8 mouse cellular contexts compared by ENCODE assay signal in genomic region chr11:69912716-69913530, GRCm38 (mm10). TPM values are rescaled to one million over a fixed set of nuclear protein-coding genes. Genes with fewer than 3 reads are reported as not detected.
DNase-seq lines count a peak whose midpoint lies in the region; ATAC-seq and TF ChIP-seq lines count a peak whose summit lies in the region.

No protein-coding gene starts in this region.

- H3K27me3 ChIP-seq in C2C12 (ENCODE audit: control insufficient read depth, insufficient read depth, insufficient read length) = no peaks in the 10 kb centered on the region
- H3K27me3 ChIP-seq in heart, postnatal 0 days (ENCODE audit: control insufficient read depth, insufficient read depth, low read length) = no peaks in the 10 kb centered on the region
- no peaks in the 10 kb centered on the region for H3K27me3 ChIP-seq in lung, embryonic 15.5 days

- peaks cover 16% of the 10 kb centered on the region for H3K4me1 ChIP-seq in heart, postnatal 0 days (ENCODE audit: control insufficient read depth, insufficient read depth)
- peaks cover 32% of the 10 kb centered on the region for H3K4me1 ChIP-seq in lung, embryonic 15.5 days

- H3K27ac ChIP-seq in heart, postnatal 0 days (ENCODE audit: low read depth) = peak overlapping the region; percentile 88
- no peak overlapping the region for H3K27ac ChIP-seq in lung, embryonic 15.5 days

- H3K36me3 ChIP-seq in C2C12 (ENCODE audit: control insufficient read depth, insufficient read depth) = peaks cover 91% of the 10 kb centered on the region
- H3K36me3 ChIP-seq in heart, postnatal 0 days (replicated peaks; ENCODE audit: control insufficient read depth, insufficient read depth, low read length) = peaks cover 79% of the 10 kb centered on the region
- peaks cover 89% of the 10 kb centered on the region for H3K36me3 ChIP-seq in lung, embryonic 15.5 days

- no peak for TF ChIP-seq EP300 in heart, postnatal 0 days (IDR thresholded peaks at IDR 0.05; ENCODE audit: low read depth)

- H3K79me2 ChIP-seq in C2C12 (ENCODE audit: control insufficient read depth, insufficient read depth) = peaks cover 40% of the 10 kb centered on the region

- TF ChIP-seq CTCF in C2C12 (IDR thresholded peaks at IDR 0.05; ENCODE audit: control insufficient read depth, insufficient read depth, insufficient read length) = no peak
- TF ChIP-seq CTCF in heart, postnatal 0 days (IDR thresholded peaks at IDR 0.05; ENCODE audit: low read depth) = no peak

- peak overlapping the region; percentile 46 for H3ac ChIP-seq in C2C12 (ENCODE audit: control insufficient read depth, insufficient read length, low read depth)

- peak; percentile 52 for DNase-seq in cerebellum, adult 9-11 months
- DNase-seq in cerebellum, postnatal 25 days = no peak
- DNase-seq in heart, postnatal 0 days (ENCODE audit: low spot score) = no peak
- DNase-seq in MN1 (ENCODE audit: low spot score) = no peak
- no peak for DNase-seq in embryo, embryonic 11 days
- DNase-seq in thymus, postnatal 36 days = no peak

- 70% methylated on average over 15 of the region's 15 CpGs for WGBS in heart, postnatal 0 days
- WGBS in lung, embryonic 15.5 days = 65% methylated on average over 15 of the region's 15 CpGs

- peak overlapping the region; percentile 55 for H3K4me3 ChIP-seq in C2C12 (ENCODE audit: insufficient read depth, poor library complexity, severe bottlenecking)
- peak overlapping the region; percentile 89; the same call in 1 of the 2 replicates for H3K4me3 ChIP-seq in heart, postnatal 0 days (ENCODE audit: low read depth, low read length)
- H3K4me3 ChIP-seq in lung, embryonic 15.5 days = peak overlapping the region; percentile 92

- no peak for ATAC-seq in heart, postnatal 0 days (ENCODE audit: insufficient read depth, low read depth)
- no peak for ATAC-seq in lung, embryonic 15.5 days (ENCODE audit: borderline replicate concordance, extremely low read depth, low FRiP score, low TSS enrichment)

- peak overlapping the region; percentile 82 for H3K9ac ChIP-seq in heart, postnatal 0 days (replicated peaks; ENCODE audit: low read depth, low read length)
- H3K9ac ChIP-seq in lung, embryonic 15.5 days = peak overlapping the region; percentile 94; the same call in 1 of the 2 replicates

- H3K79me3 ChIP-seq in C2C12 (ENCODE audit: low read depth) = peaks cover 22% of the 10 kb centered on the region

- no peaks in the 10 kb centered on the region for H3K9me3 ChIP-seq in heart, postnatal 0 days (replicated peaks; ENCODE audit: control insufficient read depth, low read length)
- no peaks in the 10 kb centered on the region for H3K9me3 ChIP-seq in lung, embryonic 15.5 days

- H3K4me2 ChIP-seq in heart, postnatal 0 days (ENCODE audit: low read depth, low read length) = peak overlapping the region; percentile 94
- H3K4me2 ChIP-seq in lung, embryonic 15.5 days = peak overlapping the region; percentile 87

TF ChIP-seq in C2C12, 6 proteins besides CTCF, POLR2A, EP300 and RAD21:
- no peak for TF ChIP-seq USF1 (IDR thresholded peaks at IDR 0.05; ENCODE audit: low read depth)

RNA-seq across cellular contexts. Expression of gene Gps2, which starts 0.8 kb away (rescaled TPM):
- polyA plus RNA-seq in C2C12 (2012; fragmentation: generic; extraction: Trizol) = 37.3 TPM
- 48.6 and 72.4 TPM in 2 replicates for total RNA-seq in heart, postnatal 0 days (2014; rRNA removed; ENCODE audit: low replicate concordance)
- 37.1 and 38.1 TPM in 2 replicates for polyA plus RNA-seq in heart, postnatal 0 days (2015; fragmentation: Nextera tagmentation; extraction: Ambion mirVana)
- 81.7 and 82.2 TPM in 2 replicates for polyA plus RNA-seq in lung, embryonic 15.5 days (2015; fragmentation: Nextera tagmentation; extraction: Ambion mirVana)

RNA-seq across cellular contexts. Expression of gene Eif5a, which starts 8.8 kb away (rescaled TPM):
- 2,142 TPM for polyA plus RNA-seq in C2C12 (2012; fragmentation: generic; extraction: Trizol)
- 469 and 504 TPM in 2 replicates for total RNA-seq in heart, postnatal 0 days (2014; rRNA removed; ENCODE audit: low replicate concordance)
- 961 and 973 TPM in 2 replicates for polyA plus RNA-seq in heart, postnatal 0 days (2015; fragmentation: Nextera tagmentation; extraction: Ambion mirVana)
- 1,673 and 1,693 TPM in 2 replicates for polyA plus RNA-seq in lung, embryonic 15.5 days (2015; fragmentation: Nextera tagmentation; extraction: Ambion mirVana)

RNA-seq across cellular contexts. Expression of gene Neurl4, which starts 12.1 kb away (rescaled TPM):
- 38.4 TPM for polyA plus RNA-seq in C2C12 (2012; fragmentation: generic; extraction: Trizol)
- total RNA-seq in heart, postnatal 0 days (2014; rRNA removed; ENCODE audit: low replicate concordance) = 39.2 and 59.5 TPM in 2 replicates
- 3.6 and 4.5 TPM in 2 replicates for polyA plus RNA-seq in heart, postnatal 0 days (2015; fragmentation: Nextera tagmentation; extraction: Ambion mirVana)
- polyA plus RNA-seq in lung, embryonic 15.5 days (2015; fragmentation: Nextera tagmentation; extraction: Ambion mirVana) = 7.1 and 8.0 TPM in 2 replicates

RNA-seq across cellular contexts. Expression of gene 2810408A11Rik, which starts 12.1 kb away (rescaled TPM):
- polyA plus RNA-seq in C2C12 (2012; fragmentation: generic; extraction: Trizol) = 2.4 TPM
- 1.8 and 6.3 TPM in 2 replicates for total RNA-seq in heart, postnatal 0 days (2014; rRNA removed; ENCODE audit: low replicate concordance)
- polyA plus RNA-seq in heart, postnatal 0 days (2015; fragmentation: Nextera tagmentation; extraction: Ambion mirVana) = 2.8 and 3.9 TPM in 2 replicates
- 11.9 and 13.0 TPM in 2 replicates for polyA plus RNA-seq in lung, embryonic 15.5 days (2015; fragmentation: Nextera tagmentation; extraction: Ambion mirVana)

RNA-seq across cellular contexts. Expression of gene Acap1, which starts 17.6 kb away (rescaled TPM):
- polyA plus RNA-seq in C2C12 (2012; fragmentation: generic; extraction: Trizol) = 0.21 TPM
- total RNA-seq in heart, postnatal 0 days (2014; rRNA removed; ENCODE audit: low replicate concordance) = 2.5 and 9.7 TPM in 2 replicates
- polyA plus RNA-seq in heart, postnatal 0 days (2015; fragmentation: Nextera tagmentation; extraction: Ambion mirVana) = 2.5 TPM in 2 replicates
- 1.4 and 5.0 TPM in 2 replicates for polyA plus RNA-seq in lung, embryonic 15.5 days (2015; fragmentation: Nextera tagmentation; extraction: Ambion mirVana)
